Mouse (Mus musculus) ES-Bruce4 (cell line): ENCODE results near the gene Igfbp6. TPM values are rescaled to one million over a fixed set of nuclear protein-coding genes. Genes with fewer than 3 reads are reported as not detected.

Source experiments
- H3K27ac ChIP-seq: 2 replicates; pipeline ENCODE4 v1.5.1; 2012; ENCODE audit warnings: low read length, inconsistent platforms; ENCODE audit not compliant: insufficient read depth
- H3K27me3 ChIP-seq: 2 replicates; pipeline ENCODE4 v1.6.1; 2012; ENCODE audit warnings: mild to moderate bottlenecking, low read length, inconsistent platforms; ENCODE audit not compliant: control insufficient read depth, poor library complexity, insufficient read depth, severe bottlenecking
- H3K36me3 ChIP-seq: 2 replicates; pipeline ENCODE4 v1.6.1; 2012; ENCODE audit warnings: inconsistent platforms, mild to moderate bottlenecking, low read length, moderate library complexity; ENCODE audit not compliant: control insufficient read depth, poor library complexity, insufficient read depth, severe bottlenecking
- H3K4me1 ChIP-seq: one replicate; pipeline ENCODE4 v1.8.1; 2011; ENCODE audit warnings: low read length; ENCODE audit not compliant: control insufficient read depth, insufficient read depth
- H3K4me3 ChIP-seq: 2 replicates; pipeline ENCODE4 v1.5.1; 2011; ENCODE audit warnings: low read depth, mild to moderate bottlenecking, low read length
- H3K9ac ChIP-seq: 2 replicates; pipeline ENCODE4 v1.6.1; 2012; ENCODE audit warnings: low read depth, mild to moderate bottlenecking, inconsistent platforms; ENCODE audit not compliant: poor library complexity, severe bottlenecking
- H3K9me3 ChIP-seq: replicated peaks from 2 replicates; pipeline ENCODE4 v1.6.1; 2012; ENCODE audit warnings: mild to moderate bottlenecking, low read length, inconsistent platforms; ENCODE audit not compliant: control insufficient read depth, poor library complexity, insufficient read depth, severe bottlenecking
- CTCF ChIP-seq: IDR thresholded peaks from one replicate; pipeline ENCODE4 v1.8.1; 2011; ENCODE audit warnings: low read depth, low read length
- EP300 ChIP-seq: IDR thresholded peaks from 2 replicates; pipeline ENCODE4 v1.6.1; 2011; ENCODE audit warnings: low read depth, low read length; ENCODE audit not compliant: insufficient read depth
- POLR2A ChIP-seq: IDR thresholded peaks from one replicate; pipeline ENCODE4 v1.8.1; 2011; ENCODE audit warnings: low read length; ENCODE audit not compliant: insufficient read depth
- polyA plus RNA-seq: library from polyadenylated mRNA; stranded (reverse); fragments of >200 nt; gene quantifications from 2 replicates; pipeline ENCODE4 v1.2.4, GENCODE M21; 2011; ENCODE audit warnings: low read depth; ENCODE audit not compliant: missing spikeins, insufficient read depth, insufficient read length

Gene Igfbp6
- polyA plus RNA-seq, 1 experiment, result 2.2 TPM

DNA sequence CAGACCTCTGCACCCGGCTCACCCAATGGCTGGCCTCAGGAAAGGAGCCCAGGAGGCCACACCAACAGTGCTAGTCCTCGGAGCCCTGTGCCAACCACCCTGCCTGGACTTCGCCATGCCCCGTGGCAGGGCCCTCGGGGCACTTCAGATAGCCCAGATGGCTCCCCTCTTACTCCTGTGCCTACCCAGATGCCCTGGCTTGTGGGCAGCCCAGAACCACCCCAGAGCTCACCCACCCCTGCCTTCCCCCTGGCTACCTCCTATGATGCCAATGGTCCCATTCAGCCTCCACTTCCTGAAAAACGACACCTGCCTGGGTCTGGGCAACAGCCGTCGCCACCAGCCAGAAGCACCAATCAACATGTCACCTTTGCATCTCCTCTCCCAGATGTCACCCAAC is 31.3 kb upstream of the Igfbp6 start:
- no peak overlapping the region for H3K4me3 ChIP-seq
- no peak for TF ChIP-seq EP300
- no peak for TF ChIP-seq CTCF
- no peak for TF ChIP-seq POLR2A
- no peaks in the 10 kb centered on the region for H3K9me3 ChIP-seq
- no peak overlapping the region for H3K27ac ChIP-seq
- H3K9ac ChIP-seq, result no peak overlapping the region
- H3K27me3 ChIP-seq, result no peaks in the 10 kb centered on the region
- H3K36me3 ChIP-seq, result no peaks in the 10 kb centered on the region
- H3K4me1 ChIP-seq, result no peaks in the 10 kb centered on the region

DNA sequence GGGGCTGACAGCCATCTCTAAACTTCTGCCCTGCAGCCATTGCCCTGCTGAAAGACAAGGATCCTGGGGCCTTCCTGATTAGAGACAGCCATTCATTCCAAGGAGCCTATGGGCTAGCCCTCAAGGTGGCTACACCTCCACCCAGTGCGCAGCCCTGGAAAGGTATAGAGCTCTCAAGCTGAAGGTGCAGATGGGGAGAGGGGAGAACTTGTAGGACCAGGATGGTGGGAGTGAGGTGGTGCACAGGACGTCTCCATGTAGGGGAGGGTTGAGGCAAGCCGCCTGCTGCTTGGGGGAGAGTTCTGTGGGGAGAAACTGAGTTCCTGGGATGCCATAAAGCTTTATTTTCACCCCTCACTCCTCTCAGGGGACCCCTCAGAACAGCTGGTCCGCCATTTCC is 30.5 kb upstream of the Igfbp6 start:
- Histone ChIP-seq H3K4me3 (no peak overlapping the region), H3K9ac (no peak overlapping the region), H3K4me1 (no peaks in the 10 kb centered on the region), H3K36me3 (no peaks in the 10 kb centered on the region; the same call in 1 of the 2 replicates), H3K9me3 (no peaks in the 10 kb centered on the region), H3K27ac (no peak overlapping the region), H3K27me3 (no peaks in the 10 kb centered on the region)
- TF ChIP-seq EP300 (no peak), POLR2A (no peak), CTCF (no peak)

DNA sequence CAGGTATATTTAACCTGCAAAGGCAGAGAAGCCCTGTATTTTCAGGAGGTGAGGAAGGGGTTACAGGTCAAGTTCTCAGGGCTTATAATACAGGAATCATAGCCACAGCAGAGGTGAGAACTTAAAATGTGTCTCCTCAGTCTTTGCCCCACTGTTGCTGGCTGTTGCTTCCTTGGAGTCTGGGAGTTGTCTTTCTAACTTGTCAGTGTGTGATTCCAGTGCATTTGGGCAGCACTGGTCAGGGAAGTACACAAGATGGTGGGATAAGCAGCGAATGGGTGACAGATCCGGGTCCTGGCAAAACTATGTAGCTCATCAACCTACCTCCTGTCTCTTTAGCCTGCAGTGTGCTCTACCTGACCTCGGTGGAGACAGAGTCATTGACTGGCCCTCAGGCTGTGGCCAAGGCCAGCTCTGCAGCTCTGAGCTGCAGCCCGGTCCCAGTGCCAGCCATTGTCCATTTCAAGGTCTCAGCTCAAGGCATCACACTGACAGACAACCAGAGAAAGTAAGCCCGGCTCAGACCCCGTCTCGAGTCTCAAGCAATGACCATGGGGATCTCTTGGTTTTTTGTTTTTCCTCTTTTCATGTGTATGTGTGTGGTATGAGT is 29.4 kb upstream of the Igfbp6 start:
- Histone ChIP-seq H3K36me3 (no peaks in the 10 kb centered on the region; the same call in 1 of the 2 replicates), H3K27me3 (no peaks in the 10 kb centered on the region), H3K9ac (no peak overlapping the region), H3K4me3 (no peak overlapping the region), H3K4me1 (no peaks in the 10 kb centered on the region), H3K27ac (no peak overlapping the region), H3K9me3 (no peaks in the 10 kb centered on the region)
- TF ChIP-seq EP300, result no peak

DNA sequence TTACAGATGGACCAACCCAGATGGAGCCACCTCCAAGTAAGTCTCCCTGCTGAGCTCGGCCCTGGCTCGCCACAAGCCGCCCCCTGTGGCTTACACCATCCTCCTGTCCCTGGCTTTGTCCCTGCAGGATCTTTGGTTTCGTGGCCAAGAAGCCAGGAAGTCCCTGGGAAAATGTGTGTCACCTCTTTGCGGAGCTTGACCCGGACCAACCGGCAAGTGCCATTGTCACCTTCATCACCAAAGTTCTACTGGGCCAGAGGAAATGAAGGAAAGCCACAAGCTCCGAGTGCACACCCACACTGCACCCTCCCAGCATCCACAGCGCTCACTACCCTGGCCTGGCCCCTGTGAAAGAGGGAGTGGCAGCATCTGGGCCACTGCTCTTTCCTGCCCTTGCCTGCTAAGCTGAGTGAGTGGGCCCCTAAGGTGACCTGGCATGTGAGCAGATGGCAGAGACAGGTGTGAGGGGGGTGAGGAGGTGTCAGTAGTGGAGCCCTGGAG is 28.4 kb upstream of the Igfbp6 start:
- Histone ChIP-seq H3K4me1 (no peaks in the 10 kb centered on the region), H3K36me3 (no peaks in the 10 kb centered on the region; the same call in 1 of the 2 replicates), H3K27ac (no peak overlapping the region), H3K9me3 (no peaks in the 10 kb centered on the region), H3K4me3 (no peak overlapping the region), H3K27me3 (no peaks in the 10 kb centered on the region), H3K9ac (no peak overlapping the region)
- TF ChIP-seq POLR2A (no peak), EP300 (no peak), CTCF (no peak)

DNA sequence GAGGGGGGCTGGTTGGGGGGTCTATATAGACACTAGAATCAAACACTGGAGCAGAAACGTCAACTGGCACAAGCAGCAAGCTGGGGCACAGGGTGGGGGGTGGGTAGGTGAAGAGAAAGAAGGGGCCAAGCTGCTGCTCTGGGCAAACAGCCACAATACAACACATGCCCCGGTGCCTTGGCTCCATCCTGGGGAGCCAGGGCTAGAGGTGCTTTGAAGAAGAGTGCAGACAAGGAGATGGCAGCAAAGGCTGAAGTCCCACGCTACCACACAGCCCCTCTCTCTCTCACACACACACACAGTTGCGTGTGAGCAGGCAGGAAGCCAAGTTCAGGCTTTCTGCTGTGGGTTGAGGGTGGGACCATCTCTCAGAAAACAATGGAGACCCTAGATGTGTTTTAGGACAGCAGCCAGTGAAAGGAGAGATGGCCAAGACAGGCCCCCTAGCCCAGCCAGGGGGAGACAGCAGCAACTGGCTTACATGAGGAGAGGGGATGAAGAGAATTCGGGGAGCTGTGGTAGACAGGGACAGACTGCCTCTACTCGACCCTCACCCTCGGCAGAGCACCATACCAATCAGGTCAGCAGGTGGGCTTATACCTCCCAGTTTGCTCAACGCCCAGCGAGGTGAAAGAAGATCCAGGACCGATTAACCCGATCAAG is 27.3 kb upstream of the Igfbp6 start:
- Histone ChIP-seq H3K9me3 (no peaks in the 10 kb centered on the region), H3K4me3 (no peak overlapping the region), H3K27ac (no peak overlapping the region), H3K27me3 (no peaks in the 10 kb centered on the region), H3K9ac (no peak overlapping the region), H3K36me3 (no peaks in the 10 kb centered on the region; the same call in 1 of the 2 replicates), H3K4me1 (no peaks in the 10 kb centered on the region)
- TF ChIP-seq POLR2A, result no peak
- TF ChIP-seq EP300, result no peak
- TF ChIP-seq CTCF, result no peak
